Mouse (Mus musculus): ENCODE data around the gene St6galnac1. TPM values are rescaled to one million over a fixed set of nuclear protein-coding genes. Genes with fewer than 3 reads are reported as not detected.
"Not testable (repeated sequence)": the region's sequence is repeated elsewhere in the genome, so short reads cannot be mapped to it uniquely, and the experiment has no call there.

St6galnac1 gene
- polyA plus RNA-seq (2015; fragmentation: Nextera tagmentation; extraction: Ambion mirVana) = not detected in 2 replicates

DNA sequence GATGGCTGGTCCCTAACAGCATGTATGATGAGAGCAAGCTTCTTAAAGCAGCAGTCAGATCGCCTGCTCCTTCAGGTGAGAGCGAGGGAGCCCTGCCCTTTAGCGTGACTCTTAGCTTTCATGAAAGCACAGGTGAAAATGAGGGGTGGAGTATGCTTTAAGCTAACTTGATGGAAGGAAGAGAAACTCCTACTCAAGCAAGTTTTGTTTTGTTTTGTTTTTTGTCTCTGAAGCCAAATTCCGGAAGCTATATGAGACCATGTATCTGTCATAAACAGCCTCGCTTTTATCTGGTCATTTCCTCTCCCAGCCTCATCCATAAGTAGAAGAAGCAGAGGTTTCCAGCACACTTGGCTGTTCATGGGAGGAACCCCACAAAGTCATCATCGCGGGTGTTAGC, at the start of gene St6galnac1:
Gene St6galnac1 (minus strand): TSS at position 101 of the 400 bp plus-strand sequence.
- H3K27ac ChIP-seq (replicated peaks) = no peak within 1 kb of the TSS
- H3K9ac ChIP-seq = no peak within 1 kb of the TSS
- WGBS = 69% methylated on average over 7 of the region's 7 CpGs
- no peaks in the 10 kb centered on the region for H3K4me1 ChIP-seq
- H3K4me2 ChIP-seq = no peak within 1 kb of the TSS
- no peak for ATAC-seq (ENCODE audit: extremely low read depth, insufficient number of reproducible peaks, low FRiP score, low TSS enrichment)
- H3K4me3 ChIP-seq = no peak within 1 kb of the TSS
- no peaks in the 10 kb centered on the region for H3K27me3 ChIP-seq (replicated peaks)
- H3K9me3 ChIP-seq = no peaks in the 10 kb centered on the region
- H3K36me3 ChIP-seq = no peaks in the 10 kb centered on the region

DNA sequence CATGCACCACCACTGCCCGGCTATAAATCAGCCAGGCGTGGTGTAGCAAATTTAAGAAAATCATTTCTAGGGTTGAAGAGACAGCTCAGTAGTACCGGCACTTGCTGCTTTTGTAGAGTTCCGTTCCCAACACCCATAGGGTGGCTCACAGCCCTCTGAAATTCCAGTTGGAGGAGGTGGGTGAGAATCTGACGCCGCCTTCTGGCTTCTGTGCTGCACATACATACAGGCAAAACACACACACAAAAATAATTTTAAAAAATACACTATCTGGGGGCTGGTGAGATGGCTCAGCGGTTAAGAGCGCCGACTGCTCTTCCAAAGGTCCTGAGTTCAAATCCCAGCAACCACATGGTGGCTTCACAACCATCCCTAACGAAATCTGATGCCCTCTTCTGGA, 48.6 kb upstream of the St6galnac1 start:
- H3K9ac ChIP-seq; H3K4me3 ChIP-seq; H3K4me2 ChIP-seq; H3K9me3 ChIP-seq; ATAC-seq (ENCODE audit: extremely low read depth, insufficient number of reproducible peaks, low FRiP score, low TSS enrichment); H3K27me3 ChIP-seq (replicated peaks); H3K27ac ChIP-seq (replicated peaks); H3K36me3 ChIP-seq: not testable (repeated sequence)
- peaks cover 79% of the 10 kb centered on the region for H3K4me1 ChIP-seq
- 93% methylated on average over 10 of the region's 10 CpGs for WGBS

DNA sequence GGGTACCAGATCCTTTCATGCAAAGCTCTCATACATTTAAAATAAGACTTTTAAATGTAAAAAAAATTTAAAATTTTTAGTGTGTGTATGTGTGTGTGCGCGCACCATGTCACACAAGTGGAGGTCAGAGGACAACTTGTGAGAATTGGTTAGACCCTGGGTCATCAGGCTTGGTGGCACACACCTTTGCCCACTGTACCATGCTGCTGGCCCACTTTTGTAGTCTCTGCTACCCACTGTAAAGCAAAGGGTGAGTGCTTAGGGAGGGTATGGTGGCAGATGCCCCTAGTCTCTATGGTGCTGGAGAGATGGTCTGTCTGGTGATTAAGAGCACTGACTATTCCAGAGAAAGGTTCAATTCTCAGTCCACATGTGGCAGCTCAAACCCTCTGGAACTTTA, 47.9 kb upstream of the St6galnac1 start:
- no peak for ATAC-seq (ENCODE audit: extremely low read depth, insufficient number of reproducible peaks, low FRiP score, low TSS enrichment)
- H3K9ac ChIP-seq = no peak overlapping the region
- H3K4me1 ChIP-seq = peaks cover 77% of the 10 kb centered on the region
- H3K4me3 ChIP-seq = no peak overlapping the region
- H3K36me3 ChIP-seq = peaks cover 3% of the 10 kb centered on the region; the same call in 1 of the 2 replicates
- no peak overlapping the region for H3K27ac ChIP-seq (replicated peaks)
- 98% methylated on average over 2 of the region's 2 CpGs for WGBS
- no peaks in the 10 kb centered on the region for H3K27me3 ChIP-seq (replicated peaks)
- H3K9me3 ChIP-seq = no peaks in the 10 kb centered on the region
- H3K4me2 ChIP-seq = no peak overlapping the region

- H3K9ac ChIP-seq = peak overlapping the region; percentile 77
- ATAC-seq (ENCODE audit: extremely low read depth, insufficient number of reproducible peaks, low FRiP score, low TSS enrichment) = no peak
- 81% methylated on average over 10 of the region's 10 CpGs for WGBS
- peaks cover 74% of the 10 kb centered on the region for H3K4me1 ChIP-seq
- H3K9me3 ChIP-seq = no peaks in the 10 kb centered on the region
- no peak overlapping the region for H3K4me3 ChIP-seq
- peak overlapping the region; percentile 58 for H3K4me2 ChIP-seq
- H3K36me3 ChIP-seq = peaks cover 3% of the 10 kb centered on the region; the same call in 1 of the 2 replicates
- peak overlapping the region; percentile 96 for H3K27ac ChIP-seq (replicated peaks)
- no peaks in the 10 kb centered on the region for H3K27me3 ChIP-seq (replicated peaks)
These were observed 47.3 kb upstream of the St6galnac1 start for GRCm38 (mm10) chr11:116822626-116823025.

- Histone ChIP-seq H3K9ac (peak overlapping the region; percentile 77), H3K9me3 (no peaks in the 10 kb centered on the region), H3K27ac (replicated peaks) (peak overlapping the region; percentile 96), H3K27me3 (replicated peaks) (no peaks in the 10 kb centered on the region), H3K4me2 (peak overlapping the region; percentile 58), H3K36me3 (peaks cover 3% of the 10 kb centered on the region; the same call in 1 of the 2 replicates), H3K4me1 (peaks cover 74% of the 10 kb centered on the region), H3K4me3 (no peak overlapping the region)
- 64% methylated on average over 10 of the region's 10 CpGs for WGBS
- no peak for ATAC-seq (ENCODE audit: extremely low read depth, insufficient number of reproducible peaks, low FRiP score, low TSS enrichment)
These were observed 46.9 kb upstream of the St6galnac1 start for GRCm38 (mm10) chr11:116822215-116822614.

GRCm38 (mm10) chr11:116821057-116821940, 46.0 kb upstream of the St6galnac1 start:
- peak overlapping the region; percentile 58 for H3K4me2 ChIP-seq
- H3K27ac ChIP-seq (replicated peaks) = peak overlapping the region; percentile 96
- H3K9me3 ChIP-seq = no peaks in the 10 kb centered on the region
- 27% methylated on average over 13 of the region's 13 CpGs for WGBS
- peaks cover 3% of the 10 kb centered on the region; the same call in 1 of the 2 replicates for H3K36me3 ChIP-seq
- peak overlapping the region; percentile 77 for H3K9ac ChIP-seq
- peaks cover 74% of the 10 kb centered on the region for H3K4me1 ChIP-seq
- H3K27me3 ChIP-seq (replicated peaks) = no peaks in the 10 kb centered on the region
- peak; percentile 29; the same call in 1 of the 2 replicates for ATAC-seq (ENCODE audit: extremely low read depth, insufficient number of reproducible peaks, low FRiP score, low TSS enrichment)
- H3K4me3 ChIP-seq = peak overlapping the region; percentile 29

DNA sequence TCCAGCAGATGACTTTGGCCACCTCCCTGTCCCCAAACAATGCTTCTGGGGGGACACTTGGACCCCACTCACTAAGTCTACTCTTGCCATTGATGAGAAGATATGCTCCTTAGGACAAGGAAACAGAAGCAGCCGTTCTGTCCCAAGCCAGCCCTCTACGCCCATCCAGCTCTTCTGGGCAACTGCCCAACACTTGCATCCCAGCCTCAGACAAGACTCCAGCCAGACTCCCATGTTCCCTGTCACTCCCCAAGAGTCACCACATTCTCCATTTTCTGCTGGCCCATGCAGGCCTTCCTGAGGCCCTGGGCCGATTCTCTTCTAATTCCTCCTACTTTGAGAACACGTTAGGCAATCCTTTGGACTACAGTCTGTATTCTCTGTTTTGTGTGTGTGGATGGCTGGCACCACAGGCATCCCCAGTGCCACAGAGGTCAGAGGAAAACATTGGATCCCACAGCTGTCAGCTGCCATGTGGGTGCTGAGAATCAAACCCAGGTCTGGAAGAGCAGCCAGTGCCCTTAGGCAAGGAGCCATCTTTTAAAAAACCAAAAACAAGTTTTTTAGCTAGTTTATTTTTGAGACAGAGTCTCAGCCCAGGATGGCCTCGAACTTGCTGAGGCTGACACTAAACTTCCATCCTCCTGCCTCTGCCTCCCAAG, 44.8 kb upstream of the St6galnac1 start:
- Histone ChIP-seq H3K27ac (replicated peaks) (peak overlapping the region; percentile 96), H3K36me3 (peaks cover 3% of the 10 kb centered on the region; the same call in 1 of the 2 replicates), H3K4me2 (no peak overlapping the region), H3K27me3 (replicated peaks) (no peaks in the 10 kb centered on the region), H3K9ac (no peak overlapping the region; the same call in 1 of the 2 replicates), H3K9me3 (no peaks in the 10 kb centered on the region), H3K4me1 (peaks cover 72% of the 10 kb centered on the region), H3K4me3 (no peak overlapping the region)
- no peak for ATAC-seq (ENCODE audit: extremely low read depth, insufficient number of reproducible peaks, low FRiP score, low TSS enrichment)
- WGBS = 73% methylated on average over 5 of the region's 5 CpGs

GRCm38 (mm10) chr11:116818722-116819121, 43.4 kb upstream of the St6galnac1 start:
- Histone ChIP-seq H3K9me3 (no peaks in the 10 kb centered on the region), H3K27me3 (replicated peaks) (no peaks in the 10 kb centered on the region), H3K4me3 (no peak overlapping the region), H3K4me2 (no peak overlapping the region), H3K36me3 (peaks cover under 1% of the 10 kb centered on the region; the same call in 1 of the 2 replicates), H3K27ac (replicated peaks) (peak overlapping the region; percentile 66; the same call in 1 of the 2 replicates), H3K4me1 (peaks cover 83% of the 10 kb centered on the region), H3K9ac (0 out of 2 replicates have a peak overlapping the region, but pooled peaks have one; percentile 4)
- no peak for ATAC-seq (ENCODE audit: extremely low read depth, insufficient number of reproducible peaks, low FRiP score, low TSS enrichment)
- 56% methylated on average over 8 of the region's 8 CpGs for WGBS

- no peak overlapping the region for H3K4me3 ChIP-seq
- peaks cover 90% of the 10 kb centered on the region for H3K4me1 ChIP-seq
- H3K36me3 ChIP-seq = no peaks in the 10 kb centered on the region
- no peak overlapping the region for H3K9ac ChIP-seq
- 89% methylated on average over 5 of the region's 5 CpGs for WGBS
- no peak for ATAC-seq (ENCODE audit: extremely low read depth, insufficient number of reproducible peaks, low FRiP score, low TSS enrichment)
- no peaks in the 10 kb centered on the region for H3K9me3 ChIP-seq
- H3K27ac ChIP-seq (replicated peaks) = no peak overlapping the region
- no peaks in the 10 kb centered on the region for H3K27me3 ChIP-seq (replicated peaks)
- H3K4me2 ChIP-seq = no peak overlapping the region
These were observed 42.3 kb upstream of the St6galnac1 start for GRCm38 (mm10) chr11:116817567-116817966.

- Histone ChIP-seq H3K9me3 (no peaks in the 10 kb centered on the region), H3K27ac (replicated peaks) (no peak overlapping the region), H3K4me3 (no peak overlapping the region), H3K27me3 (replicated peaks) (no peaks in the 10 kb centered on the region), H3K36me3 (no peaks in the 10 kb centered on the region), H3K9ac (no peak overlapping the region), H3K4me2 (no peak overlapping the region), H3K4me1 (peaks cover 89% of the 10 kb centered on the region)
- ATAC-seq (ENCODE audit: extremely low read depth, insufficient number of reproducible peaks, low FRiP score, low TSS enrichment) = no peak
- WGBS = 52% methylated on average over 5 of the region's 5 CpGs
These were observed 41.5 kb upstream of the St6galnac1 start for GRCm38 (mm10) chr11:116816769-116817168.

DNA sequence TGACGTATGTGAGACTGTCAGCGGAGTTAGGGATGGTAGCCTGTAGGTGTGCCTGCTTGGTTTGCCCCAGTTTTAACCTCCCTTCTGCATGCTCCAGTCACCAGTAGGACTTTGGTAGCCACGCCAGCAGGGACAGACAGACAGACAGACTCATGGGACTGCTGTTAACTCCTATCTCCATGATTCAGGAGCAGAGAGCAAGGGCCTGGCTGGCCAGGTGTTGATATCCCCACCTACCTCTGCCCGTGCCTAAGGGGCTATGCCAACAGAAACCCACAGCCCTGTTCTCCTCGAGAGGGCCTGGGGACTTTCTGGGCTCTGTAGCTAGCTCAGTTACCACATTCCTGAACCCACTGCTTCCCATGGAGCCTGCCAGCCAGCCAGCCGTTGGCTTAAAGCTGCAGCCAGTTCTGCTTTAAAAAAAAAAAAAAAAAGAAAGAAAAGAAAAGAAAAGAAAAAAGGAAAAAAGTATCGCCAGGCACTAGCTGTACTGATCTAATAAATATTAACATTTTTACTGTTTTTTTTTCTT, 39.6 kb upstream of the St6galnac1 start:
- H3K27me3 ChIP-seq (replicated peaks) = peaks cover 6% of the 10 kb centered on the region; the same call in 1 of the 2 replicates
- H3K4me2 ChIP-seq = 0 out of 2 replicates have a peak overlapping the region, but pooled peaks have one; percentile 26
- peak overlapping the region; percentile 86 for H3K27ac ChIP-seq (replicated peaks)
- H3K36me3 ChIP-seq = no peaks in the 10 kb centered on the region
- WGBS = 27% methylated on average over 7 of the region's 7 CpGs
- no peak for ATAC-seq (ENCODE audit: extremely low read depth, insufficient number of reproducible peaks, low FRiP score, low TSS enrichment)
- H3K4me3 ChIP-seq = no peak overlapping the region
- peaks cover 82% of the 10 kb centered on the region for H3K4me1 ChIP-seq
- H3K9ac ChIP-seq = peak overlapping the region; percentile 66
- H3K9me3 ChIP-seq = no peaks in the 10 kb centered on the region

All from heart, embryonic 13.5 days (tissue).